Mouse (Mus musculus): ENCODE data around the gene Doxl2.

- TF ChIP-seq CTCF (IDR thresholded peaks at IDR 0.05; ENCODE audit: low read depth) (peak; percentile 40), EP300 (IDR thresholded peaks at IDR 0.05; ENCODE audit: low read depth) (no peak)
Measured at GRCm38 (mm10) chr6:49003381-49003780, 28.6 kb downstream of the Doxl2 start.
